Mouse (Mus musculus) retina, postnatal 7 days (tissue): ENCODE measurements around the gene Gm20906.
"Not testable (repeated sequence)": the region's sequence is repeated elsewhere in the genome, so short reads cannot be mapped to it uniquely, and the experiment has no call there.

Experiments used
- DNase-seq: peaks from one replicate; pipeline ENCODE4 v3.0.0-alpha.2; 2012; ENCODE audit warnings: low read depth, low spot score

Gene Gm20906

DNA sequence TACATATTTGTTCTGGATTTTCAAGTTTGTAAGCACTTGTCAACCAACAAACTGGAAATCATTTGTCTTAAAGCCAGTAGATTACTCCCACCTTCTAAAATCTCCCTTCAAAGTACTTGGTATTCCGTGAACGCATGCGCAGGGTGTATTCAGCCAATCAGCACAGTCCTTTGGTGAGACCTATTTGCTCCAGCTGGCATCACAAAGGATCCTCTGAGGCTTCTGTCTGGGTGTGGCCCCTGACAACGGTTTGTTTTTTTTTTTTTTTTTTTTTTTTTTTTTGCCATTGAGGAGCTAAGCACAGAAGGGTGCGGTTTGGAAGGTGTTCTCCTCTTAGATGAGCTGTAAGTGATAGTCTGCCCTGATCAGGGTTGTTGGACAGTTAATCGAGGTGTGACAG is at the start of gene Gm20906:
Gm20906 (plus strand) TSS at position 301 of the 400 bp plus-strand sequence.
- not testable (repeated sequence) for DNase-seq
